Mouse (Mus musculus) limb, embryonic 10.5 days (tissue): ENCODE measurements around the gene Mdfi. TPM values are rescaled to one million over a fixed set of nuclear protein-coding genes. Genes with fewer than 3 reads are reported as not detected.

Experiments used
- DNase-seq: peaks from one replicate; pipeline ENCODE4 v3.0.0-alpha.2; 2017; ENCODE audit warnings: low spot score
- H3K27ac ChIP-seq: fragments of 300-500 bp; sonication (generic); 2 replicates; pipeline ENCODE4 v1.5.1; 2016; ENCODE audit warnings: mild to moderate bottlenecking
- H3K27me3 ChIP-seq: fragments of 300-500 bp; sonication (generic); 2 replicates; pipeline ENCODE4 v1.6.1; 2016; ENCODE audit warnings: low read depth, mild to moderate bottlenecking; ENCODE audit not compliant: poor library complexity, severe bottlenecking
- H3K36me3 ChIP-seq: fragments of 300-500 bp; sonication (generic); 2 replicates; pipeline ENCODE4 v1.6.1; 2016; ENCODE audit warnings: mild to moderate bottlenecking, moderate library complexity
- H3K4me1 ChIP-seq: fragments of 300-500 bp; sonication (generic); 2 replicates; pipeline ENCODE4 v1.6.1; 2016
- H3K4me3 ChIP-seq: fragments of 300-500 bp; sonication (generic); 2 replicates; pipeline ENCODE4 v1.5.1; 2016; ENCODE audit warnings: mild to moderate bottlenecking, moderate library complexity
- H3K9me3 ChIP-seq: fragments of 300-500 bp; sonication (generic); replicated peaks from 2 replicates; pipeline ENCODE4 v1.6.1; 2016; ENCODE audit warnings: mild to moderate bottlenecking
- WGBS: fragments of 180-500 bp; shearing (Covaris S2); methylation state at CpG from one replicate; pipeline ENCODE4 v1.1.7; 2016; 5-methylcytosine and 5-hydroxymethylcytosine counted together
- polyA plus RNA-seq: library from polyadenylated mRNA; unstranded; fragments of >200 nt; fragmentation: Nextera tagmentation; extraction: Ambion mirVana; gene quantifications from 2 replicates; pipeline ENCODE4 v1.2.1, GENCODE M21; 2016

The Mdfi gene
- polyA plus RNA-seq, 1 experiment from 2014 or later: 21.6 TPM

DNA sequence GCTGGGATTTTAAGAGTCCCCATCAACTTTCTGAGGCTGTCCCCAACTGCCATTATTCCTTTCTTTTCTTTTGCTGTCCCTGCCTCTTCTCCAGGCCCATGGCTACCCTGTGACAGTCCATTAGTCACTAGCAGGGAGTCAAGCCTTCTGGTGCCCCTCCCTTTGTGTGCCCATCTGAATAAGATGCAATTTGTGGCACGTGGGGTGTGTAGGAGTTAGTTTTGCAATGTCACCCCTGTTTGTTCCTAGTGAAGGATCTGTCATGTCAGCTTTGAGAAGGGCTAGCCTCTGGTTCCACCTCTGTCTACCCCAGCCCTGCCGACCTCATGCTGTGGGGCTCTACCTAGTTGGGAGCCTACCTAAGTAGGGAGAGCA, 67.4 kb downstream of the Mdfi start:
- peaks cover 35% of the 10 kb centered on the region for H3K27me3 ChIP-seq
- peaks cover 12% of the 10 kb centered on the region for H3K4me1 ChIP-seq
- no peak overlapping the region for H3K4me3 ChIP-seq
- H3K27ac ChIP-seq: no peak overlapping the region
- 70% methylated on average over 2 of the region's 2 CpGs for WGBS
- H3K9me3 ChIP-seq: no peaks in the 10 kb centered on the region
- DNase-seq: no peak
- H3K36me3 ChIP-seq: 0 out of 2 replicates have a peak, but pooled peaks cover under 1% of the 10 kb centered on the region

DNA sequence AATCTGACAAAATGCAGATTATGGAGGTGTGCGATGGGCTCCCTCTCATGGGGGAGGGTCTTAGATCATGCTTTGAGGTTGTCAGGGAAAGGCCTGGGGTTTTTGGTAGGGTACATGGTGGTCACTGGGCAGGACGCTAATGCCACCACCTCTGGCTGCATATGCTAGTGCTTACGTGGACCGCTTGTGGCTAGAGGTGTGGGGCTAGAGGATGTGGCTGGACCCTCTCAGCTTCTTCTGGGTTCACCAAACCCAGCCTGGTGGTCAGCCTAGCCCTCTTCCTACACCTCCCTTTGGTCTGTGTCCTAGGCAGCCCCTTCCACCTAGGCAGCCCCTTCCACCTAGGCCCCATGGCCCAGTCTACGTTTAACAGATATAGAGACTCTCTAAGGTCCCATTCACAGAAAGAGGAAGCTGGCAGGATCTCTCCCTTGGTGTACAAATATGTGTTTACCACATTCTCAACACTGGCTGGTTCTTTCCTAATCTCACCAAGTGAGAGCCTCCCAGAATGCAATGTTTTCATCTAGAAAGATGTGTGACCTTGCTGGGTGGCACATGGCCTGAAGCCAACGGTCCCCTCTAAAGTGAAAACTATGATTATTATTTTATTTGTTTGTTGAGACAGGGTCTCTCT, 68.0 kb downstream of the Mdfi start:
- Histone ChIP-seq H3K36me3 (no peaks in the 10 kb centered on the region), H3K27me3 (peaks cover 35% of the 10 kb centered on the region), H3K4me1 (peaks cover 12% of the 10 kb centered on the region), H3K9me3 (no peaks in the 10 kb centered on the region), H3K27ac (no peak overlapping the region), H3K4me3 (no peak overlapping the region)
- 92% methylated on average over 6 of the region's 6 CpGs for WGBS
- no peak for DNase-seq

DNA sequence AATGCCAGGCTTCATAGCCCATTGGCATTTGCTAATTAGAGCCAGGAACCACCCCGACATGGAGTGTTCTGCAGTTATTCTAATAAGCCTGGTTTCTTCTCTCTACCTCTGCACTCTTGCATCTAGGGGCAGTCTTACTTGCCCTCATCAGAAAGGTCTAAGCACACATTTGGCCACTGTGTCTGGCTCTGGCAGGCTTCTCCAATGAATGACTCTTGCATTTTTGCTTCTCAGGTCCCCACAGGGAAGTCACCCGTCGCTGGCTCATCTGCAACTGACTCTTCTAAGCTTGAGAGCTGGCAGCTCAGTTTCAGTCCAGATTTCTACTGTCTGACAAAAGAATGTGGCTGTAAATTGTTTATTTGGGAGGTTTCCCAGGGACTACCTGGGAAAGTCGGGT, 68.5 kb downstream of the Mdfi start:
- no peak for DNase-seq
- Histone ChIP-seq H3K27me3 (peaks cover 35% of the 10 kb centered on the region), H3K36me3 (no peaks in the 10 kb centered on the region), H3K9me3 (no peaks in the 10 kb centered on the region), H3K4me1 (peaks cover 12% of the 10 kb centered on the region), H3K4me3 (no peak overlapping the region), H3K27ac (no peak overlapping the region)
- WGBS: 75% methylated on average over 4 of the region's 4 CpGs

Other genes with a start within 250 kb of the Mdfi start
- gene Bysl, start 223.2 kb downstream of the Mdfi start, polyA plus RNA-seq: 41.3 and 48.3 TPM in 2 replicates
- 51.6 and 53.4 TPM in 2 replicates for gene Med20, start 223.1 kb downstream of the Mdfi start, polyA plus RNA-seq
- gene Gm20517, start 223.1 kb downstream of the Mdfi start, polyA plus RNA-seq: 0.81 and 2.1 TPM in 2 replicates
- 5.5 and 6.8 TPM in 2 replicates for gene Usp49, start 204.0 kb downstream of the Mdfi start, polyA plus RNA-seq
- gene Tomm6, start 146.3 kb downstream of the Mdfi start, polyA plus RNA-seq: 364 and 404 TPM in 2 replicates
- 5.0 and 7.3 TPM in 2 replicates for gene Frs3, start 145.7 kb downstream of the Mdfi start, polyA plus RNA-seq
- gene Gm21981, start 140.2 kb downstream of the Mdfi start, polyA plus RNA-seq: 0.23 TPM in 1 of 2 replicates, not detected in the other
- gene Prickle4, start 140.0 kb downstream of the Mdfi start, polyA plus RNA-seq: 0.56 and 0.76 TPM in 2 replicates
- gene Pgc, start 107.8 kb downstream of the Mdfi start, polyA plus RNA-seq: not detected in 2 replicates
- 1.5 and 2.3 TPM in 2 replicates for gene Tfeb, start 97.7 kb downstream of the Mdfi start, polyA plus RNA-seq
- 23.2 and 27.2 TPM in 2 replicates for gene Foxp4, start 90.0 kb upstream of the Mdfi start, polyA plus RNA-seq
- not detected in 2 replicates for gene 1700122O11Rik, start 203.6 kb upstream of the Mdfi start, polyA plus RNA-seq